Mouse (Mus musculus) kidney, embryonic 14.5 days (tissue): ENCODE data around the gene Olfr586. TPM values are rescaled to one million over a fixed set of nuclear protein-coding genes. Genes with fewer than 3 reads are reported as not detected.

ENCODE experiments used
- ATAC-seq: fragments of 200-750 bp; cut with Nextera tagmentation; 2 replicates; pipeline ENCODE4 v1.8.0; 2017; ENCODE audit warnings: moderate number of reproducible peaks, mild to moderate bottlenecking, moderate TSS enrichment, moderate library complexity; ENCODE audit not compliant: low FRiP score, low TSS enrichment
- H3K27ac ChIP-seq: fragments of 300-500 bp; sonication (generic); 2 replicates; pipeline ENCODE4 v1.5.1; 2014; ENCODE audit warnings: low read depth, mild to moderate bottlenecking, low read length, moderate library complexity, mixed read lengths
- H3K27me3 ChIP-seq: fragments of 300-500 bp; sonication (generic); 2 replicates; pipeline ENCODE4 v1.6.1; 2014; ENCODE audit warnings: mild to moderate bottlenecking, low read length; ENCODE audit not compliant: control insufficient read depth, insufficient read depth
- H3K36me3 ChIP-seq: fragments of 300-500 bp; sonication (generic); 2 replicates; pipeline ENCODE4 v1.6.1; 2014; ENCODE audit warnings: low read length, mixed read lengths; ENCODE audit not compliant: control insufficient read depth, insufficient read depth
- H3K4me1 ChIP-seq: fragments of 300-500 bp; sonication (generic); 2 replicates; pipeline ENCODE4 v1.6.1; 2014; ENCODE audit warnings: low read length, mixed read lengths; ENCODE audit not compliant: control insufficient read depth, insufficient read depth
- H3K4me2 ChIP-seq: fragments of 300-500 bp; sonication (generic); replicated peaks from 2 replicates; pipeline ENCODE4 v1.6.1; 2014; ENCODE audit warnings: low read depth, mild to moderate bottlenecking, low read length
- H3K4me3 ChIP-seq: fragments of 300-500 bp; sonication (generic); 2 replicates; pipeline ENCODE4 v1.5.1; 2014; ENCODE audit warnings: mild to moderate bottlenecking, low read length
- H3K9ac ChIP-seq: fragments of 300-500 bp; sonication (generic); 2 replicates; pipeline ENCODE4 v1.6.1; 2014; ENCODE audit warnings: low read depth, mild to moderate bottlenecking, low read length, moderate library complexity
- H3K9me3 ChIP-seq: fragments of 300-500 bp; sonication (generic); 2 replicates; pipeline ENCODE4 v1.6.1; 2016; ENCODE audit warnings: low read length; ENCODE audit not compliant: control insufficient read depth
- WGBS: fragments of 180-500 bp; shearing (Covaris S2); extraction: QIAGEN DNeasy Blood & Tissue Kit; methylation state at CpG from one replicate; pipeline ENCODE4 v1.1.7; 2014; 5-methylcytosine and 5-hydroxymethylcytosine counted together
- polyA plus RNA-seq: library from polyadenylated mRNA; unstranded; fragments of >200 nt; fragmentation: Nextera tagmentation; extraction: Ambion mirVana; gene quantifications from 2 replicates; pipeline ENCODE4 v1.2.1, GENCODE M21; 2014

The Olfr586 gene
- not detected in 2 replicates for polyA plus RNA-seq

GRCm38 (mm10) chr7:103125538-103125937 lies at the start of gene Olfr586:
Olfr586 (minus strand) TSS chr7:103125638.
- Histone ChIP-seq H3K4me1 (no peaks in the 10 kb centered on the region), H3K36me3 (no peaks in the 10 kb centered on the region), H3K9me3 (no peaks in the 10 kb centered on the region), H3K4me2 (no peak within 1 kb of the TSS), H3K27ac (no peak within 1 kb of the TSS), H3K27me3 (no peaks in the 10 kb centered on the region), H3K4me3 (no peak within 1 kb of the TSS), H3K9ac (no peak within 1 kb of the TSS)
- WGBS = 86% methylated on average over 3 of the region's 3 CpGs
- ATAC-seq = no peak

- Histone ChIP-seq H3K4me3 (no peak overlapping the region), H3K4me2 (no peak overlapping the region), H3K36me3 (no peaks in the 10 kb centered on the region), H3K9me3 (no peaks in the 10 kb centered on the region), H3K9ac (no peak overlapping the region), H3K4me1 (no peaks in the 10 kb centered on the region), H3K27me3 (no peaks in the 10 kb centered on the region), H3K27ac (no peak overlapping the region)
- no peak for ATAC-seq
- 82% methylated on average over 5 of the region's 5 CpGs for WGBS
Observed at GRCm38 (mm10) chr7:103169697-103170096, 44.3 kb upstream of the Olfr586 start.

DNA sequence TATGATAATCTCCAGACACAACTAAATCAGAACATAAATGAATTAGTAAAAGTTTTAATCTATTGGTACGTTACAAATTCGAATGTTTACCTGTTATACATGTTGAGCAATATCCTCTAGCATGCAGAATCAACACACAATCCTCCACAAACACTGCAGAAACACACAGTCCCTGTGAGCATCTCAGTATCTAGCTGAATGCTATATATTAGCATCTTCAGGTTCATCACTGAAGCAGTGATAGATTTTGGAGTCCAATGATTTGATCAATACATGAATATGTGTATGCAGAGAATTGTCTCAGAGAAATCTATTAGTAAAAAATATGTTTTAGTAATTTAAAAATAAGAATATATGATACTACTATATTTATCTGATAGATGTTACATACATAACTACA lies 30.8 kb upstream of the Olfr586 start, which contains the start of gene Olfr589:
Olfr589 (minus strand) TSS at position 101 of the 400 bp plus-strand sequence.
- 73% methylated on average over 2 of the region's 2 CpGs for WGBS
- no peak for ATAC-seq

DNA sequence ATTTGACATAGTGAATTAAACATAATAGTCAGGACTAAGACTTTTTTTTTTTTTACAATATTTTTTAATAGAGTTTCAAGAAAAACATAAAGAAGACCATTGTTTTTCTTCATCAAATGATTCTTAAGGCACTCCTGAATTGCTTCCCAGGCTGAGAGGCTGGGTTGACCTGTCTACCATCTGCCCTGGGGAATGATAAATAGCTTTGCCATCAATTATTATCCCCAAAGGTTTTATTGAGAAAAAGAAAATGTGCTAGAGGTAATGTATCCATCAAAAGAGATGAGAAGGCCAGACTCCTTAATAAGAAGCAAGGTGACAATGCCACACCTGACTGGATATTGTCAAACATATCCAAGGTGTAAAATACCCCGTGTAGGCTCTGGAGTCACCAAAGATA lies 15.1 kb upstream of the Olfr586 start, which contains the start of gene Olfr588-ps1:
Olfr588-ps1 (plus strand) TSS at position 301 of the 400 bp plus-strand sequence.
- no peak within 1 kb of the TSS for H3K4me3 ChIP-seq
- no peaks in the 10 kb centered on the region for H3K27me3 ChIP-seq
- H3K36me3 ChIP-seq = no peaks in the 10 kb centered on the region
- no peak within 1 kb of the TSS for H3K27ac ChIP-seq
- H3K9ac ChIP-seq = no peak within 1 kb of the TSS
- no peaks in the 10 kb centered on the region for H3K9me3 ChIP-seq
- no peak for ATAC-seq
- 90% methylated on average over 1 of the region's 1 CpGs for WGBS
- no peak within 1 kb of the TSS for H3K4me2 ChIP-seq
- H3K4me1 ChIP-seq = no peaks in the 10 kb centered on the region

More for the DNA sequence above, 30.8 kb upstream of the Olfr586 start, which contains the start of gene Olfr589:
- no peak within 1 kb of the TSS for H3K4me3 ChIP-seq
- H3K9me3 ChIP-seq = no peaks in the 10 kb centered on the region
- H3K4me2 ChIP-seq = no peak within 1 kb of the TSS
- no peak within 1 kb of the TSS for H3K9ac ChIP-seq
- no peaks in the 10 kb centered on the region for H3K4me1 ChIP-seq
- no peaks in the 10 kb centered on the region for H3K36me3 ChIP-seq
- no peaks in the 10 kb centered on the region for H3K27me3 ChIP-seq
- H3K27ac ChIP-seq = no peak within 1 kb of the TSS

DNA sequence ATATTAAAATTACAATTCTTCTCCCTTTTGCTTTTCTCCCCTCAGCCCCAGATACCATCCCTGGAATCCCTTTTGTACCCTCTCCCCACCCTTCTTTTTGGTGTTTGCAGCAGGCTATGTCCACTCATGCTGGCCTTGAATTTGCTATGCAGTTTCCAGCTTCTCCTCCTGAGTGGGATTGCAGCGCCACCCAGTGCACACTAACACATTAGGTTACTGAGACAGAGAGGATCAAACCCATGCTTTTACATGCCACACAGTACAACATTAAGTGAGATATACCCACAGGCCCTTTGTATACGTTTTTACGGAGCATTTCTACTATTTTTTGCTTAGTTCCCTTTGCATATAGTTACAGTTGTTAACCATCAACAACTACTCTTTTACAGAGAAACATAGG lies 6.0 kb downstream of the Olfr586 start:
- Histone ChIP-seq H3K4me1 (no peaks in the 10 kb centered on the region), H3K4me3 (no peak overlapping the region), H3K27ac (no peak overlapping the region), H3K4me2 (no peak overlapping the region), H3K9ac (no peak overlapping the region), H3K9me3 (no peaks in the 10 kb centered on the region), H3K27me3 (no peaks in the 10 kb centered on the region), H3K36me3 (no peaks in the 10 kb centered on the region)
- no peak for ATAC-seq
- WGBS = 64% methylated on average over 3 of the region's 3 CpGs

DNA sequence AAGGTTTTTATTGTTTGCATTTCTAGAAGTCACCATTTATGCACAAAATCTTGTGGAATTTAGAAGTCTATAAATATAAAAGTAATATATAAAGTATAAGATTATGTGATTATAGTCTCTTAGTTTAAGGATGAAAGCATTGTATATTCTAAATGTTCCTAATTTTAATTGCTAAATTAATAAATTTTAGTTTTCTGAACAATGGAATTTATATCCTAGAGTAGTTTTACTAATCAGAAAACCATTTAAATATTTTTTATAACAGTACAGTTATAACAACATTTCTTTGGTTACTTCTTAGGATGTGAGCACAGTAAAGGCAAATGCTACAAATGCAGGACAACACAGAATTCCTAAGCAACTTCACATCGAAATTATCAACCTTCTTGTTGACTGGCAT lies 28.0 kb downstream of the Olfr586 start, which contains the start of gene Olfr585:
Olfr585 (plus strand) TSS at position 301 of the 400 bp plus-strand sequence.
- H3K4me1 ChIP-seq = no peaks in the 10 kb centered on the region
- H3K36me3 ChIP-seq = no peaks in the 10 kb centered on the region
- H3K4me3 ChIP-seq = no peak within 1 kb of the TSS
- no peaks in the 10 kb centered on the region for H3K27me3 ChIP-seq
- ATAC-seq = no peak
- H3K9me3 ChIP-seq = no peaks in the 10 kb centered on the region
- H3K9ac ChIP-seq = no peak within 1 kb of the TSS
- H3K27ac ChIP-seq = no peak within 1 kb of the TSS
- 95% methylated on average over 1 of the region's 1 CpGs for WGBS
- H3K4me2 ChIP-seq = no peak within 1 kb of the TSS

- Histone ChIP-seq H3K9me3 (peaks cover 5% of the 10 kb centered on the region; the same call in 1 of the 2 replicates), H3K4me1 (no peaks in the 10 kb centered on the region), H3K36me3 (no peaks in the 10 kb centered on the region), H3K9ac (no peak within 1 kb of the TSS), H3K27me3 (no peaks in the 10 kb centered on the region), H3K4me3 (no peak within 1 kb of the TSS), H3K27ac (no peak within 1 kb of the TSS), H3K4me2 (no peak within 1 kb of the TSS)
- WGBS = 83% methylated on average over 1 of the region's 1 CpGs
- no peak for ATAC-seq
Observed at GRCm38 (mm10) chr7:103081585-103081984, 43.9 kb downstream of the Olfr586 start, which contains the start of gene Olfr584. Olfr584 (plus strand) TSS chr7:103081885.

Other genes with a start within 250 kb of the Olfr586 start
- not detected in 2 replicates for gene Olfr568, start 248.5 kb downstream of the Olfr586 start, polyA plus RNA-seq
- not detected in 2 replicates for gene Olfr569, start 234.8 kb downstream of the Olfr586 start, polyA plus RNA-seq
- gene Olfr570, start 231.1 kb downstream of the Olfr586 start, polyA plus RNA-seq = not detected in 2 replicates
- gene Olfr571, start 208.1 kb downstream of the Olfr586 start, polyA plus RNA-seq = not detected in 2 replicates
- not detected in 2 replicates for gene Olfr572, start 201.2 kb downstream of the Olfr586 start, polyA plus RNA-seq
- gene Olfr573-ps1, start 183.1 kb downstream of the Olfr586 start, polyA plus RNA-seq = not detected in 2 replicates
- gene Olfr574, start 177.2 kb downstream of the Olfr586 start, polyA plus RNA-seq = not detected in 2 replicates
- not detected in 2 replicates for gene Olfr575, start 166.9 kb downstream of the Olfr586 start, polyA plus RNA-seq
- gene Olfr576, start 163.0 kb downstream of the Olfr586 start, polyA plus RNA-seq = not detected in 2 replicates
- gene Olfr577, start 149.7 kb downstream of the Olfr586 start, polyA plus RNA-seq = not detected in 2 replicates
- not detected in 2 replicates for gene Olfr578, start 136.3 kb downstream of the Olfr586 start, polyA plus RNA-seq
- gene Olfr582, start 87.6 kb downstream of the Olfr586 start, polyA plus RNA-seq = not detected in 2 replicates
- not detected in 2 replicates for gene Olfr583, start 74.3 kb downstream of the Olfr586 start, polyA plus RNA-seq
- not detected in 2 replicates for gene Olfr584, start 43.8 kb downstream of the Olfr586 start, polyA plus RNA-seq
- gene Olfr585, start 27.9 kb downstream of the Olfr586 start, polyA plus RNA-seq = not detected in 2 replicates
- gene Olfr588-ps1, start 15.2 kb upstream of the Olfr586 start, polyA plus RNA-seq = not detected in 2 replicates
- gene Olfr589, start 30.7 kb upstream of the Olfr586 start, polyA plus RNA-seq = not detected in 2 replicates
- gene Olfr591, start 52.7 kb upstream of the Olfr586 start, polyA plus RNA-seq = not detected in 2 replicates
- not detected in 2 replicates for gene Olfr592, start 59.2 kb upstream of the Olfr586 start, polyA plus RNA-seq
- not detected in 2 replicates for gene Olfr593, start 86.2 kb upstream of the Olfr586 start, polyA plus RNA-seq
- not detected in 2 replicates for gene Olfr594, start 91.4 kb upstream of the Olfr586 start, polyA plus RNA-seq
- gene Usp17ld, start 126.9 kb upstream of the Olfr586 start, polyA plus RNA-seq = not detected in 2 replicates
- not detected in 2 replicates for gene Olfr596, start 180.0 kb upstream of the Olfr586 start, polyA plus RNA-seq
- not detected in 2 replicates for gene Olfr597, start 190.7 kb upstream of the Olfr586 start, polyA plus RNA-seq
- not detected in 2 replicates for gene Olfr598, start 197.9 kb upstream of the Olfr586 start, polyA plus RNA-seq
- not detected in 2 replicates for gene Olfr599, start 210.3 kb upstream of the Olfr586 start, polyA plus RNA-seq
- gene Olfr600, start 224.0 kb upstream of the Olfr586 start, polyA plus RNA-seq = not detected in 2 replicates
- gene Olfr601, start 237.0 kb upstream of the Olfr586 start, polyA plus RNA-seq = not detected in 2 replicates